In genomic region chr14:75284193-75284915, GRCm38 (mm10) we compare ENCODE assay signal across 8 mouse cellular contexts. TPM values are rescaled to one million over a fixed set of nuclear protein-coding genes. Genes with fewer than 3 reads are reported as not detected.
DNase-seq lines count a peak whose midpoint lies in the region; ATAC-seq lines count a peak whose summit lies in the region.

TSS of gene Zc3h13 (plus strand) at chr14:75284373.

- peak within 1 kb of the TSS; percentile 86 for H3K9ac ChIP-seq in heart, embryonic 13.5 days
- H3K9ac ChIP-seq in liver, embryonic 12.5 days: peak within 1 kb of the TSS; percentile 90
- H3K9ac ChIP-seq in stomach, embryonic 15.5 days: peak within 1 kb of the TSS; percentile 77

- H3K36me3 ChIP-seq in heart, embryonic 13.5 days: no peaks in the 10 kb centered on the region
- H3K36me3 ChIP-seq in liver, embryonic 12.5 days: no peaks in the 10 kb centered on the region
- H3K36me3 ChIP-seq in stomach, embryonic 15.5 days: no peaks in the 10 kb centered on the region

- no peaks in the 10 kb centered on the region for H3K9me3 ChIP-seq in heart, embryonic 13.5 days
- no peaks in the 10 kb centered on the region for H3K9me3 ChIP-seq in liver, embryonic 12.5 days (replicated peaks)
- no peaks in the 10 kb centered on the region for H3K9me3 ChIP-seq in stomach, embryonic 15.5 days

- no peaks in the 10 kb centered on the region for H3K27me3 ChIP-seq in heart, embryonic 13.5 days (replicated peaks)
- no peaks in the 10 kb centered on the region for H3K27me3 ChIP-seq in liver, embryonic 12.5 days (replicated peaks)
- no peaks in the 10 kb centered on the region for H3K27me3 ChIP-seq in stomach, embryonic 15.5 days (replicated peaks)

- WGBS in heart, embryonic 13.5 days: under 1% methylated on average over 61 of the region's 61 CpGs
- WGBS in liver, embryonic 12.5 days (ENCODE audit: insufficient replicate concordance): under 1% methylated on average over 61 of the region's 61 CpGs
- under 1% methylated on average over 61 of the region's 61 CpGs for WGBS in stomach, embryonic 15.5 days

- peak; percentile 97 for DNase-seq in CD4-positive, CD25-positive, alpha-beta regulatory T cell, adult 2 months (ENCODE audit: low read depth, low spot score)
- DNase-seq in fat pad, adult 2 months (ENCODE audit: extremely low read depth, low read depth, low spot score): peak; percentile 25
- DNase-seq in kidney, postnatal 10 days: peak; percentile 97
- DNase-seq in natural killer cell, adult 2 months (ENCODE audit: low spot score in 2 of 2): peak; percentile 95

- peak within 1 kb of the TSS; percentile 79 for H3K27ac ChIP-seq in brown adipose tissue, adult 24 weeks (replicated peaks; ENCODE audit: low read depth, low read length)
- peak within 1 kb of the TSS; percentile 90 for H3K27ac ChIP-seq in heart, embryonic 13.5 days (replicated peaks)
- peak within 1 kb of the TSS; percentile 91 for H3K27ac ChIP-seq in liver, embryonic 12.5 days
- H3K27ac ChIP-seq in stomach, embryonic 15.5 days: peak within 1 kb of the TSS; percentile 69

- H3K4me1 ChIP-seq in brown adipose tissue, adult 24 weeks (ENCODE audit: control insufficient read depth, insufficient read depth, insufficient read length, low read length): no peaks in the 10 kb centered on the region
- peaks cover 18% of the 10 kb centered on the region for H3K4me1 ChIP-seq in heart, embryonic 13.5 days
- peaks cover 21% of the 10 kb centered on the region for H3K4me1 ChIP-seq in liver, embryonic 12.5 days
- H3K4me1 ChIP-seq in stomach, embryonic 15.5 days: peaks cover 3% of the 10 kb centered on the region; the same call in 1 of the 2 replicates

- peak within 1 kb of the TSS; percentile 90 for H3K4me3 ChIP-seq in brown adipose tissue, adult 24 weeks (ENCODE audit: insufficient read depth, low read depth, low read length)
- peak within 1 kb of the TSS; percentile 86 for H3K4me3 ChIP-seq in heart, embryonic 13.5 days
- peak within 1 kb of the TSS; percentile 98 for H3K4me3 ChIP-seq in liver, embryonic 12.5 days
- peak within 1 kb of the TSS; percentile 66 for H3K4me3 ChIP-seq in stomach, embryonic 15.5 days (replicated peaks)

- H3K4me2 ChIP-seq in heart, embryonic 13.5 days: peak within 1 kb of the TSS; percentile 84
- H3K4me2 ChIP-seq in liver, embryonic 12.5 days: peak within 1 kb of the TSS; percentile 87
- H3K4me2 ChIP-seq in stomach, embryonic 15.5 days: peak within 1 kb of the TSS; percentile 74

- ATAC-seq in heart, embryonic 13.5 days (ENCODE audit: extremely low read depth, insufficient number of reproducible peaks, low FRiP score, low TSS enrichment): peak; percentile 96
- peak; percentile 97 for ATAC-seq in liver, embryonic 12.5 days
- ATAC-seq in stomach, embryonic 15.5 days (ENCODE audit: insufficient read depth, low FRiP score, low read depth): peak; percentile 99

RNA-seq across cellular contexts. Expression of gene Zc3h13, which starts in this region (rescaled TPM):
- 10.2 and 13.0 TPM in 2 replicates for polyA plus RNA-seq in brown adipose tissue, adult 24 weeks (2012; ENCODE audit: insufficient read depth, insufficient read length, missing spikeins)
- polyA plus RNA-seq in heart, embryonic 13.5 days (2015; fragmentation: Nextera tagmentation; extraction: Ambion mirVana): 19.9 and 21.2 TPM in 2 replicates
- polyA plus RNA-seq in liver, embryonic 12.5 days (2016; fragmentation: Nextera tagmentation; extraction: Ambion mirVana): 20.1 TPM in 2 replicates
- 29.4 TPM in 2 replicates for polyA plus RNA-seq in stomach, embryonic 15.5 days (2015; fragmentation: Nextera tagmentation; extraction: Ambion mirVana)

Comparison
In these comparisons a context has a peak if more than half of its experiments do, and no peak if none do; other contexts are left out.
1. Peak in every context shown above with its lines: DNase-seq, ATAC-seq, H3K4me3 ChIP-seq and H3K27ac ChIP-seq.
2. DNase-seq: peak in every context shown above with its lines; median percentile 97 in CD4-positive, CD25-positive, alpha-beta regulatory T cell, adult 2 months; 97 in kidney, postnatal 10 days; 95 in natural killer cell, adult 2 months; 25 in fat pad, adult 2 months.